Mouse (Mus musculus): Measurements from ENCODE around the gene 1810065E05Rik.

The 1810065E05Rik gene

DNA sequence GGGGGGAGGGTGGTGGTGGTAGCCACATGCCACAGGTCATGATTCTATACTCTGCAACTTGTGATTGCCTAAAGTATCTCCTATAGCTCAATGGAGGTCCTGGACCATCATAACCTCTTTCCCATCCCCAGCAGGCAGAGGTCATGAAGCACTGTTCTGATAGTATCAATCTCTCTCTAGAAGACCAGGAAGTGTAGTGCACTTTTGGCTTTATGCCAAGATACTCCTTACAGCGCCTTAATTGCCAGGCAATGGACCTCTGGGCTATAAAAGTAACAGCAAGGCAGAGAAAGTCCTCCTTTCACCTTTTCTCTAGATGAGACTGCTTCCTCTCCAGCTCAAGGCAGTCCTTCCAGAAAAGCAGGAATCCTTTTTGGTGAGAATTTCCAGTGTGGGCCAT lies at the start of gene 1810065E05Rik:
Gene 1810065E05Rik, plus strand, starts transcription at position 297 of the 400 bp plus-strand sequence.
- no peak for DNase-seq (ENCODE audit: low read depth, low spot score)

DNA sequence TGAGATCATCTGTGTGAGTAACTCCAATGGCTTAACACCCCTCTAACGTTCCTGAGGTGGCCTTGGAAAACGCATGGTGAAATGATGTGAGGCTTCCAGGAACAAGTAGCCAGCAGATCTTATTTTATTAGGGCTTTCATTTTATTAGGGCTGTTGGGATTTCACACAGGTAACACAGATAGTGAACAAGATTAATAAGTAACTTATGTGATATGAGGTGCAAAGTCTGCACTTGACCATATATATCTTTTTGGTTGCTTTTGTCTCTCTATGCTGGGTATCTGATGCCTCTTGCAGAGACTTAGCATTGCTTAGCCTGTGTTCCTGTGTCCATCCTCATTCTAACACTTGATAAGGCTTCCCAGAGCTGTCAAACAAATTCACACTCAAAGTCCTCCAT lies 43.6 kb upstream of the 1810065E05Rik start:
- no peak for DNase-seq (ENCODE audit: low read depth, low spot score)

DNA sequence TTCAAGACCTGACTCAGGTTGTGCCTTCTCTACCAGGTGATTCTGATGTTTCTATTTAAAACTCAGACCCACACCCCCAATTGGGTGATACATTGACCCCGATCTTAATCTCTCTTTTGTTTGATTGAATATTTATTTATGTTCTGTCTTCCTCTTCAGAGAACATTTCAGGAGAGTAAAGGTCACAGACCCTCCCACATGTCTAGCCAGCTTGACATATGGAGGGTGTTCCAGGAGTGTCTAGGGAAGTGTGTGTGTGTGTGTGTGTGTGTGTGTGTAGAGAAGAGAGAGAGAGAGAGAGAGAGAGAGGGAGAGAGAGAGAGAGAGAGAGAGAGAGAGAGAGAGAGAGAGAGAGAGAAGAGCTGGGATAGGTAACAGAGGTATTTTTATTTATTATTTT lies 43.2 kb upstream of the 1810065E05Rik start:
- no peak for DNase-seq (ENCODE audit: low read depth, low spot score)

DNA sequence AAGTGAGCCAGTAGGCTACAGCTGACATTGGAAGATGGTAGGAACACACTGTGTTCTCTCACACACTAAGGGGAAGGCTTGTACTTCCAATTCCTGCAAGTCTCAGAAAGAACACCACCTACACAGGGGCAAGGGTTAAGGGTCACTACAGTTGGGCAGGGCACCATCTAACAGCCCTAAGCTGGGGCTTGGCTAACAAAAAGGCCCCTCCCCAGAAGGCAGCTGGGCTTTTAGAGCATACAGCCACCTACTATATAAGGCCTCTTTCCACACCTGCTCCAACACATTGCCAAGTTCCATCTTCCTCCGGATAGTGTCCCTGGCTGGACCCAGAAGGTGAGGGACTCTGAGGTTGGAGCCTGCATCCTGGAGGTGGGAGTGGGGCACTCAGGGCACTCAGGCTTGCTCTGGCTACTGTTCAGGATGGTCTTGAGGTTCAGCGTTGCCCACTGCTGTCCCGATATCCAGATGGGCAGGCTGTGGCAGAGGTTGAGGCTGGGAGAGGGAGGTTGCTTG lies 42.1 kb upstream of the 1810065E05Rik start, which contains the start of gene Lypd8:
Gene Lypd8, plus strand, starts transcription at position 281 of the 516 bp plus-strand sequence.
- DNase-seq (ENCODE audit: low read depth, low spot score): no peak

DNA sequence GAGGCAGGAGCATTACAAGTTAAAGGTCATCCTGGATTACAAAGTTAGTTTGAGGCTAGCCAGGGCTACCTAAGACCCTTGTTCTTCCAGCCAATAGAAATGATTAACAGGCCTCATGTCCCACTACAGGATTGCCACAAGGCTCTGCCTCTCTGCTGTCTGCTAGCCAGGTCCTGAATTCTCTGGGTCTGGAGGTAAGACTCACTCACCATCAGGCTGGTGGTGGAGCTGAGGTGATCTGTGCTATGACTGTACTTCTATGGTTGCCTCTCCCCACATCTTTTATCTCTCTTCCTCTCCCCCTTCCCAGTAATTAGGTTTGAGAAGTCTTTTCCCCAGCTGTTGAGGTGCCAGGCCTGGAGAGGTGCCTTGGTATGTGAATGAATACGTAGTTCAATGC lies 41.4 kb upstream of the 1810065E05Rik start:
- DNase-seq (ENCODE audit: low read depth, low spot score): no peak

DNA sequence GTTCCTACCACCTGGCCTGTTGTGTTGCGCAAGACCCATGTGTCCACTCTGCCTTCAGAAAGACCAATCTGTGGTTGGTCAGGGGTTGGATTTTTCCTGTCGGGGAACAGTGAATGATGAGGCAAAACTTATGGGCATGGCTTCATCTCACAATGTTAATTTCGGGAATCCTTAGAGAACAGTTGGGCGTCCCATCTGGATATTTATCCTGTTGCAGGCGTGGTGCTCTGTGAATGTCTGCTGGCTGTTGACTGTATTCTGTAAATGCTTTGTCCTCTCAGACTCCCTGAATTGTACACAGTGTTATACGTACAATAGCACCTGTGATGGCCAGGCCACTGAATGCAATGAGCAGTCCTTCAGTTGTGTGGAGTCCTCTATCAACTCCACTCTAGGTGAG lies 38.4 kb upstream of the 1810065E05Rik start:
- no peak for DNase-seq (ENCODE audit: low read depth, low spot score)

DNA sequence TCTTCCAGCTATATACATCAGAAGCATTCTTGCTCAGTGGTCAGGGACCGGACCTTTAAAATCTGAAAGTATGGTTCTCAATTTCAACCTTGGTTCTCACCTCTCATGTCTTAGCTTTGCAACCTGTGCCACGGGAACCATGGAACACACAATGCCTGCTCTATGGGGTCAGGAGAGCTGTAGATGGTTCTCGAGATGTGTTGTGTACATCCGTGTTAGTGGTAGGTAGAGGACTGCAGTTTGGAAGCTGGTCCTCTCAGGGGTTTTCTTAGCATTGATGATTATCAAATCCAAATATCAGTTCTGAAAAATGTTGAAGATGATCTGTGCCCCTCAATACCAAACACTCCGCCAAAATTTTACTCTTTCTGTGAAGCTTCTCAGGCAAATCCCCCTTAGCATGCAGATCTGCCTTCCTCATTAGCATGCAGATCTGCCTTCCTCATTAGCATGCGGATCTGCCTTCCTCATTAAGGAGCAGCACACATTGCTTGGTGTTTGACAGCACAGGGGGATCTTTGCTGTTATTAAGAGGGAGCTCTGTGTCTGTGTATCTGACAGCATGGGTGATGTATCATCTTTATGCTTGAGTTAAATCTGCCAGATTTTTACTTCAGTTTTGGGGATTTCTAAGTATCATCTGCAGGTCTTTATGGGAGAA lies 20.8 kb upstream of the 1810065E05Rik start:
- DNase-seq (ENCODE audit: low read depth, low spot score): no peak

DNA sequence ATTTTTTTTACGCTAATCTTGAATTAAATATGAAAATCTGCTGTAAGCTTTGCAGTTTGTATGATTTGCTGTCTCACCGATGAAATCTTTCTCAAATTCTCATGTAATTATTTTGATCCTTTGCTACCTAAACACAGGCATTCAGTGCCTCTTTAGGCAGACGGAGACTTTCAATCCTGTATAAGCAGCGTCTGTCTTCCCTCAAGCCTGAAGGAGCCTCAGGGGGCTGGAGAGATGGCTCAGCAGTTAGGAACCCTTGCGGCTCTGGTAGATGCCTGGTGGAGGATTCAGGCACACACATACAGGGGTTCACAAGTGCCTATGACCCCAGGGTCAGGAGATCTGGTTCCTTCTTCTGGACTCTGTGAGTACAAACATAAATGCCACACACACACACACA lies 20.3 kb upstream of the 1810065E05Rik start:
- no peak for DNase-seq (ENCODE audit: low read depth, low spot score)

DNA sequence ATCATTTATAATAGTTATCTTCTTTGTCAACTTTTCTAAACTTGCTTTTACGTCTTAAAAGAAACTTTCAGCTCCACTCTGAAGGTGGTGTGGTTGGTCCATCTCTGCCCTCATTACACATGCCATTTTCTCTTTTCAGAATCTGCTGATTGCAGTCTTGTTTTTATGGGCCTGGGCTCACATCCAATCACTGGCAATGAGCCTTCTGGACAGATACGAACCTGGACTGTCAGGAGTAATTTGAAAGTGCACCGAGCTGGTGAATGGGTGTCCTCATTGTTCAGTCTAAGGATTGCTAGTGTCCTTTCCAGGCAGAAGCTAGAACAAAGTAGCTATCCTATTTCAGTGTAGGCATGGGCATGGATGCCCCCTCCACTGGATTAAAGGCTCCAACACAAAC lies 12.8 kb upstream of the 1810065E05Rik start:
- DNase-seq (ENCODE audit: low read depth, low spot score): no peak

DNA sequence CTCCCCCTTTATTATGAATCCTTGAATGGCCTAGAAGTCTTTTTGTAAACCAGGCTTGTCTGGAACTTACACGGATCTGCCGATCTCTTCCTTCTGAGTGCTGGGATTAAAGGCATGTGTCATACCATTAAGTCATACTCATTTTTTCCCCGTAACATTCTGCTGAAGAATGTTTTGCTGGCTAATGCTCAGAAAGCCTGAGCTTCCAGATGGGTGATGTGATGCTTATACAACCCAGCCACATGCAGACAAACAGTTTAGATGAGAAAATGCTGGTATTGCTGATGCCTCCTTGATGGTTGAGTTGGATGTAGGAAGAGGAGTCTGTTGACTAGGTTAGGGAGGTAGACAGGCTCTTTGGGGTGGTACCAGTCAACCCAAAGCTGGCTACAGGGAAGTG lies 2.6 kb upstream of the 1810065E05Rik start:
- no peak for DNase-seq (ENCODE audit: low read depth, low spot score)

DNA sequence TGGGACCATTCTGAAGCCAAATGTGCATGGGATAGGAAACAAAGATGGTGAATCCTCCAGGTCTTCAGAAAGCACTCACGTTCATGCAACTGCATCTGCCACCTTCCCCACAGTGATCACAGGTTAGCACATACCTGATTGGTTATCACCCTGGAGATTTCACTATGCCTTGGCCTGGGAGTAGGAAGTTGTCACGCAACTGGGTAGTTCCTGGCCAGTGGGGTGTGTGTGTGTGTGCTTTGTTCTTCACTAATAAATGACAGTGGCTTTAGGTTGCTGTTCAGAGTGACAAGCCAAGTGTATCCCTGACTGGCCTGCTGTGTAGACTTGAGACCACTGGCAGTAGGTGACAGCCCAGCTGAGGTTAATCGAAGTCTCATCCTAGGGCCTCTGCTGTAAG lies 11.3 kb downstream of the 1810065E05Rik start, which contains the start of gene Gm12253:
Gene Gm12253, plus strand, starts transcription at position 301 of the 400 bp plus-strand sequence.
- no peak for DNase-seq (ENCODE audit: low read depth, low spot score)

DNA sequence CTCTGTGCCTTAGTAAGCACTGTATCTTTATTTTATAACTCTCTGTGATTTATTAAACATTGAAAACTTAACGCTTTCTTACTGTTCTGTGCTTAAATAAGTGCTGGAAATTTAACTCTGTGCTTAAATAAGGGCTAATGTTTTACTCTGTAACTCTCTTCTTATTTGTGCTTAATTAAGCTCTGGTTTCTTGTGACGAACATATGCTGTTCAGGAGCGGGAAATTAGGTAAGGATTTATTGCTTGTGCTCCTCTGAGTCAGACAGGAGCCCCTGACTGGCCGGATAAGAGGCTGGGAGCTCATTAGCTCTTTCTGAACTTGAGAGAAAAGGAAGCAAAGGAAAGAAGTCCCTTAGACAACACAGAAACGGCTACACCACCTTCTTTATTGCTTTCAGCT lies 17.0 kb downstream of the 1810065E05Rik start:
- DNase-seq (ENCODE audit: low read depth, low spot score): no peak

DNA sequence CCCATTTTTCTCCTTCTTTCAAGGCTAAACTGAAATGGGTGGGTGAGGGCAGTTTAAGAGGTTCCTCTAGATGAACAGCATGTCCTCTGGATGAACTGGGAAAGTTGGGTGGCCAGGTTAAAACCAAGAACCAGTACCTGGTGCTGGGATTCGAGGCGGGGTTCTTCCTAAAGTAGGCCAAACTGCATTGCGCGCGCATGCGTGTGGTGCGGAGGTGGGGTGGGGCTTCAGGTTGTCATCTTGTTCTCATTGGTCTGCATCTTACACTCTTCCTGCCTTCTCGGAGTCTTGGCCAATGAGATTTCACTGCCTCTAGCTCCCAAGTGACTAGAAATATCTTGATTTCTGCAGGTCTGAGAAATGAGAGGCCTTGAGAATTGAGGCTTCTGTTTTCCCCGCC lies 31.8 kb downstream of the 1810065E05Rik start, which contains the start of gene Lypd9:
Gene Lypd9, minus strand, starts transcription at position 165 of the 400 bp plus-strand sequence.
- DNase-seq (ENCODE audit: low read depth, low spot score): no peak

DNA sequence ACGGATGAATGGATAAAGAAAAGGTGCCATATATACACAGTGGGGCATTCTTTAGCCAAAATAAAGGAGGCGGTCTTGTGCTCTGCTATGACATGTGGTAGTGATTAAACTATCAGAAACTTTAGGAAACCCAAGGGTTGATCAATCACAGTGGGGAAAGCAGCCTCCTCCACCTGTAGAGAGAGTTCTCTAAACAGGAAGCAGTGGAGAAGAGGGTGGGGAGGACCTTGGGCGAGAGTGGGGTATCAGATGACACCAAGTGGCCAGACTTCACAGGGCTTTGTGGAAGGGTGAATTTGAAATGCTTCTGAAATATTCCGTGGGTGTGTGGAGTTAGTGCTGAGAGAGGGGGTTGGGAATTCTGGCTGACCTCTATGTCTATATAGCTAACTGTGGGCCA lies 32.7 kb downstream of the 1810065E05Rik start:
- no peak for DNase-seq (ENCODE audit: low read depth, low spot score)

DNA sequence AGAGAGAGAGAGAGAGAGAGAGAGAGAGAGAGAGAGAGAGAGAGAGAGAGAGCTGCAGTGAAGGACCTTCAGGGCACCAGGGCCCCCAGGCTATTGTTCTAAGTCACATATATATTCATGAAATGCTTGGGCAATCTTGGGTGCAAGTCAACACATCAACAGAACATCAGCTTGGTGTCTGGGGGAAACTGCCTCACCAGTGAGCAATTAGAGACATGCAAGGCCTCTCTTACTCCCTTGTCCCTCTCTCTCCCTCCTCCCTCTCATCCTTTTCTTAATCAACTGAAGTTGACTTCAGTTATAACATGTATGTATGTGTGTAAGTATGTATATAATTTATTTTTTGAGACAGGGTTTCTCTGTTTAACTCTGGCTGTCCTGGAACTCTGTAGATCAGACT lies 41.3 kb downstream of the 1810065E05Rik start, which contains the start of gene Olfr30:
Gene Olfr30, minus strand, starts transcription at position 101 of the 400 bp plus-strand sequence.
- no peak for DNase-seq (ENCODE audit: low read depth, low spot score)

Measured in 3T3-L1 (cell line).